Mouse (Mus musculus) forebrain, embryonic 10.5 days (tissue): Measurements from ENCODE around the gene Pi4k2a. TPM values are rescaled to one million over a fixed set of nuclear protein-coding genes. Genes with fewer than 3 reads are reported as not detected.

ENCODE experiments used
- DNase-seq: peaks from one replicate; pipeline ENCODE4 v3.0.0-alpha.2; 2017; ENCODE audit warnings: low spot score; ENCODE audit errors: extremely low spot score
- H3K27ac ChIP-seq: fragments of 300-500 bp; sonication (generic); 2 replicates; pipeline ENCODE4 v1.5.1; 2016; ENCODE audit warnings: mild to moderate bottlenecking
- H3K27me3 ChIP-seq: fragments of 300-500 bp; sonication (generic); 2 replicates; pipeline ENCODE4 v1.6.1; 2016; ENCODE audit warnings: mild to moderate bottlenecking; ENCODE audit not compliant: poor library complexity, severe bottlenecking
- H3K36me3 ChIP-seq: fragments of 300-500 bp; sonication (generic); replicated peaks from 2 replicates; pipeline ENCODE4 v1.6.1; 2016; ENCODE audit warnings: mild to moderate bottlenecking, moderate library complexity
- H3K4me1 ChIP-seq: fragments of 300-500 bp; sonication (generic); 2 replicates; pipeline ENCODE4 v1.6.1; 2016
- H3K4me3 ChIP-seq: fragments of 300-500 bp; sonication (generic); 2 replicates; pipeline ENCODE4 v1.5.1; 2016; ENCODE audit warnings: mild to moderate bottlenecking, moderate library complexity
- H3K9me3 ChIP-seq: fragments of 300-500 bp; sonication (generic); 2 replicates; pipeline ENCODE4 v1.6.1; 2016; ENCODE audit warnings: mild to moderate bottlenecking, moderate library complexity
- WGBS: fragments of 180-500 bp; shearing (Covaris S2); methylation state at CpG from one replicate; pipeline ENCODE4 v1.1.7; 2016; 5-methylcytosine and 5-hydroxymethylcytosine counted together
- polyA plus RNA-seq: library from polyadenylated mRNA; unstranded; fragments of >200 nt; fragmentation: Nextera tagmentation; extraction: Ambion mirVana; gene quantifications from 2 replicates; pipeline ENCODE4 v1.2.1, GENCODE M21; 2016

Pi4k2a gene
- 21.3 and 23.3 TPM in 2 replicates for polyA plus RNA-seq

DNA sequence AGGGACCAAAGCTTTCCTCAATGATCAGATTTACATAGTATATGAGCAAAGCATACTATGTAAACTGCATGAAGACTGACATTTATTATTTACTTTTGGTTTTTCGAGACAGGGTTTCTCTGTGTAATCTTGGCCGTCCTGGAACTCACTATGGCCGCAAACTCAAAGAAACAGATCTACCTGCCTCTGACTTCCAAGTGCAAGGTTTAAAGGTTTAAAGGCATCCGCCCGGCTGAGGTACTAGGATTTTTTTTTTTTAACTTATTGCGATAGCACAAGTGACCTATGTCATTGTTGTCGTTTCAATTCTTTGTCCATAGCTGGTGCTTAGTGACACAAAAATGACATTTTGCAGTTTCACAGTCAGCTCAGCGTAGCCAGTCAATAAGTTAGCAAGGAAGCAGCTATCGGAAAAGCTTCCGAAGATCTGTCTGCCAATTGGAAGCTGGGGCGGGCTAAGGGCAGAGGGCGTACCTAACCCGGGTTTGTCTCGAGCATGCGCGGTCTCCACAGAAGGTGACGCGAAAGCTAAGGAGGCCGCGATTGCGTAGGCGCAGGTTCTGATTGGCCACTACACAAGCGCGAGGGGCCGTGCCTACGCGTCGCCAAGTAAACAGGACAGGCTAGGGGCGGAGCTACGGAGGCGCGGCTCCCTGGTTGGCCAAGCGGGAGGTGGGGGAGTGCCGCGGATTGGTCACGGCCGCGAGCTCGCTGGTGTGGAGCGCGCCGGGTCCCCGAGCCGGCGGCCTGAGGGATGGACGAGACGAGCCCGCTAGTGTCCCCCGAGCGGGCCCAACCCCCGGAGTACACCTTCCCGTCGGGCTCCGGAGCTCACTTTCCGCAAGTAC is at the start of gene Pi4k2a:
TSS of gene Pi4k2a (plus strand) at position 723 of the 848 bp plus-strand sequence.
- peak within 1 kb of the TSS; percentile 76 for H3K4me3 ChIP-seq
- H3K27ac ChIP-seq, result peak within 1 kb of the TSS; percentile 91
- peaks cover 39% of the 10 kb centered on the region for H3K4me1 ChIP-seq
- H3K9me3 ChIP-seq, result no peaks in the 10 kb centered on the region
- WGBS, result 2% methylated on average over 55 of the region's 55 CpGs
- H3K36me3 ChIP-seq, result peaks cover 22% of the 10 kb centered on the region
- peak; percentile 98 for DNase-seq
- H3K27me3 ChIP-seq, result no peaks in the 10 kb centered on the region

DNA sequence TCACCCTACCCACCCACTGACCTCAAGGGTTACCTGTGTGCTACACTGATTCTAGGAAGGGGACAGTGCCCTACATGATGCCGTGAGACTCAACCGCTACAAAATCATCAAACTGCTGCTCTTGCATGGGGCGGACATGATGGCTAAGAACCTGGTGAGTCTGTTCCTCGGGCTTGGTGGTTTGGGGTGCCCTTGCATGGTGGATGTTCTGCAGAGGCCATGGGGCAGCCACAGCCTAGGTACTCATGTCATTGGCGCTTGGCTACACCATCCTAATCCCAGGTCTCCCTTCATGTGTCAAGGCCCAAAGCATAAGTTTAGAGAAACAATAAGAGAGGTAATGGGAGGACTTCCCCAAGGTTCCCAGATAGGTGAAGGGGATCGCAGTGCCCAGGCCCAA is 46.3 kb upstream of the Pi4k2a start:
- Histone ChIP-seq H3K4me1 (peaks cover 13% of the 10 kb centered on the region), H3K36me3 (no peaks in the 10 kb centered on the region), H3K27ac (no peak overlapping the region), H3K27me3 (peaks cover 25% of the 10 kb centered on the region; the same call in 1 of the 2 replicates), H3K9me3 (no peaks in the 10 kb centered on the region), H3K4me3 (no peak overlapping the region)
- DNase-seq, result no peak
- WGBS, result 92% methylated on average over 6 of the region's 6 CpGs

GRCm38 (mm10) chr19:42045269-42046102 is 44.8 kb upstream of the Pi4k2a start, which contains the start of gene Hoga1:
Hoga1 (plus strand) TSS chr19:42045610.
- Histone ChIP-seq H3K9me3 (no peaks in the 10 kb centered on the region), H3K27me3 (peaks cover 11% of the 10 kb centered on the region; the same call in 1 of the 2 replicates), H3K4me3 (peak within 1 kb of the TSS; percentile 49), H3K36me3 (no peaks in the 10 kb centered on the region), H3K4me1 (peaks cover 13% of the 10 kb centered on the region), H3K27ac (peak within 1 kb of the TSS; percentile 65)
- peak; percentile 83 for DNase-seq
- WGBS, result 29% methylated on average over 23 of the region's 23 CpGs

- H3K27ac ChIP-seq, result no peak overlapping the region
- no peak overlapping the region for H3K4me3 ChIP-seq
- peaks cover 6% of the 10 kb centered on the region; the same call in 1 of the 2 replicates for H3K27me3 ChIP-seq
- no peaks in the 10 kb centered on the region for H3K9me3 ChIP-seq
- no peaks in the 10 kb centered on the region for H3K36me3 ChIP-seq
- peaks cover 19% of the 10 kb centered on the region for H3K4me1 ChIP-seq
- WGBS, result 85% methylated on average over 1 of the region's 1 CpGs
- DNase-seq, result no peak
Observed at GRCm38 (mm10) chr19:42050251-42050650, 40.0 kb upstream of the Pi4k2a start.

DNA sequence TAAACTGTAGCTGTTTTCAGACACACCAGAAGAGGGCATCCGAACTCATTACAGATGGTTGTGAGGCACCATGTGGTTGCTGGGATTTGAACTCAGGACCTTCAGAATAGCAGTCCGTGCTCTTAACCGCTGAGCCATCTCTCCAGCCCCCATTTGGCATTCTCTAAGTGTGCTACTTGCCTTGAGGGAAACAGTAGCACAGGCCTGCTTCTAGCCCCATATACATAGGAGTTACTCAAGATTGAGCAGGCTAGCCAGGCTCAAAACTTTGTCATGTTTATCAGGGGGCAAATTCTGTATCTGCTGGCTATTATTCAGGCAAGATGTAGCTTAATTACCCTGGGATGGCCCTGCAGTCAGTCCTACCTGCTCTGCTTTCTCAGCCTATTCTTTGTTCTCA is 38.9 kb upstream of the Pi4k2a start:
- peaks cover 8% of the 10 kb centered on the region for H3K4me1 ChIP-seq
- 90% methylated on average over 3 of the region's 3 CpGs for WGBS
- DNase-seq, result no peak
- H3K9me3 ChIP-seq, result no peaks in the 10 kb centered on the region
- no peaks in the 10 kb centered on the region for H3K36me3 ChIP-seq
- H3K4me3 ChIP-seq, result no peak overlapping the region
- no peaks in the 10 kb centered on the region; the same call in 1 of the 2 replicates for H3K27me3 ChIP-seq
- H3K27ac ChIP-seq, result no peak overlapping the region

DNA sequence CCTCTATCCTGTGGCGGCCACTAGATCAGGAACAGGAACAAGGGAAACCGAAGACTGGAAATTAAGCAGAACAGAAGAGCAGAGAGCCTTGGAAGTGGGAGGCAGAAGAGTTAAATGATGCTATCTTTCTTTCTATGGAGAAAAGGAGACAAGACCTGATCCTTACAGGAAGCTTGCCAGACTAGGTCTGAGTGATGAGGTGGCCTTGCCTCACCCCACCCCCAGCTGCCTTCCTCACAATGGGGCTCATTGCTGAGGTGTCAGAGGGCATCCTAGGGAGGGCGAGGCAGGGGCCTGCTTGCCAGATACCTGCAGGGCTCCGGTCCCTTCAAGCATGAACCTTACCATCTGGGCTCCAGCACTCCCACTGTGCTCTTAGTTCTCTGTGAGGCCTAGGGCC is 38.3 kb upstream of the Pi4k2a start, which contains the start of gene 4933411K16Rik:
TSS of gene 4933411K16Rik (plus strand) at position 301 of the 400 bp plus-strand sequence.
- DNase-seq, result no peak
- Histone ChIP-seq H3K4me1 (peaks cover 6% of the 10 kb centered on the region), H3K27ac (no peak within 1 kb of the TSS), H3K27me3 (no peaks in the 10 kb centered on the region), H3K4me3 (no peak within 1 kb of the TSS), H3K9me3 (no peaks in the 10 kb centered on the region), H3K36me3 (no peaks in the 10 kb centered on the region)
- 71% methylated on average over 4 of the region's 4 CpGs for WGBS

- WGBS, result 88% methylated on average over 6 of the region's 6 CpGs
- no peak for DNase-seq
- Histone ChIP-seq H3K9me3 (no peaks in the 10 kb centered on the region), H3K36me3 (no peaks in the 10 kb centered on the region), H3K27me3 (no peaks in the 10 kb centered on the region), H3K4me3 (no peak overlapping the region), H3K4me1 (peaks cover 6% of the 10 kb centered on the region), H3K27ac (no peak overlapping the region)
Observed at GRCm38 (mm10) chr19:42054255-42054654, 36.0 kb upstream of the Pi4k2a start.

DNA sequence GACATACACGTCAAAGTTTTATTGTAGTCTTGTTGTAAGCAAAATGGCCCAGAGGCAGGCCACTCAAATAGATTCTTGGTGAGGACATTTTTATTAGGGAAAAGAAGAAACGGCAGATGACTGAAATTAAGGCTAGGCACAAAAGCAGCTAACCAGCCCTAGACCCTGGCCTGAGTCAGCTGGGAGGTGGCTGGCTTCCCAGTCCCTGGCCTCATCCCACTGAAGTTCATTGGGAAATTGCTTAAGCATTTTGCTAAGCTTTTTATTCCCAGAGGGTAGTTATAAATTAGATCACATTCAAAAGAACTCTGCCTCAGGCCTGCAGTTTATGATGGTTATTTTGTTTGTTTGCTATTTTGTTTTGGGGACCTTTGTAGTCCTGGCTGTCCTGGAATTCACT is 34.4 kb upstream of the Pi4k2a start:
- no peak for DNase-seq
- Histone ChIP-seq H3K27ac (no peak overlapping the region), H3K4me3 (no peak overlapping the region), H3K4me1 (peaks cover 6% of the 10 kb centered on the region), H3K9me3 (no peaks in the 10 kb centered on the region), H3K27me3 (no peaks in the 10 kb centered on the region), H3K36me3 (no peaks in the 10 kb centered on the region)
- WGBS, result 98% methylated on average over 2 of the region's 2 CpGs

DNA sequence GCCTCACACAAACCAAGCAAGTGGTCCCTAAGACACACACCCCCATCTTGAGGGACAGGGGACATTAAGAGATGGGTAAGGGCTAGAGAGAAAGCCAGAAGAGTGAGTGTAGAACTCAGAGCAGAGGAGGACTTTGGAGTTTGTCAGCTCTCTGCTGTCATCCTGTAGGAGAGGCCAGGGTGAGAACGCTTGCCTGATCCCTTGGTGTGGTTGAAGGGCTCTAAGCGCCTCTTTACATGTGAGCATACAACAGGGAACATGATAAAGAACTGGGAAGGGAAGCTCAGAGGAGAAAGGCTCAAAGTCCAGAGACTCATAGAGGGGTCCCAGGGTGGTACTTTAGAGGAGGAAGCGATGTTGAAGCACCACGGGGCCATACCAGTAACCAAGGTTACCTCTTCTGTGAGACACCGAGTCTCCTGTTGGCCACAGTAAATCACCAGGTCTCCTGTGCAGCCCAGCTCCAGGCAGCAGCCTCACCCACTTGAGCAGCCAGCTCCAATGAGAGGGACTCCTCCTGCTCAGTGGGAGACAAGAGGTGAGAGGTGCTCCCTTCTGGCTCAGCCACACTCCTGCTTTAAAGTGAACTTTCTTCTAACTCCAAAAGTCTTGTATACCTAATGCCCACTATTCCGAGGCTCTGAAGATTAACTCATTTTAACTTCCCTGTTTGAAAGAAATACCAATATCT is 33.4 kb upstream of the Pi4k2a start:
- Histone ChIP-seq H3K9me3 (no peaks in the 10 kb centered on the region), H3K36me3 (no peaks in the 10 kb centered on the region), H3K27me3 (no peaks in the 10 kb centered on the region), H3K4me1 (peaks cover 5% of the 10 kb centered on the region), H3K27ac (no peak overlapping the region), H3K4me3 (no peak overlapping the region)
- 93% methylated on average over 6 of the region's 6 CpGs for WGBS
- no peak for DNase-seq

DNA sequence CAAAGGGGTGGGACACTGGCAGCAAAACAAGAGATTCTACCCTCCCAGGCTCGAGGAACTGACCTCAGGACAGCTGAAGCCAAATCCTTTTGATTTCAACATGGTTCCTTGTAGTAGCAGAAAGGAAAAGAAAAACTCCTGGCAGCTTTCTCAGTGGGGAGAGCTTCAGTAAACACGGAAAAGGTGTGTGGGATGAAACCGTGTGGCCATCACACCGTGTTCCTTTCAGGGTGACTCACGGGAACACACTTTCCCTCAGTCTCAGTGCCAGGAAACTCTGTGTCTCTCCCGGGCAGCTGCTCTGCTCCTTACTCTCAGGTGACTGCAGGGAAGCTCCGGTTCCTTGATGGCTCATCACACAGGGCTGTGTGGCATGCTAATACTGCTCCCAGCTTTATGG is 31.8 kb upstream of the Pi4k2a start:
- H3K36me3 ChIP-seq, result no peaks in the 10 kb centered on the region
- no peaks in the 10 kb centered on the region for H3K27me3 ChIP-seq
- no peak for DNase-seq
- WGBS, result 80% methylated on average over 7 of the region's 7 CpGs
- H3K4me1 ChIP-seq, result no peaks in the 10 kb centered on the region
- H3K4me3 ChIP-seq, result no peak overlapping the region
- H3K27ac ChIP-seq, result no peak overlapping the region
- H3K9me3 ChIP-seq, result no peaks in the 10 kb centered on the region

DNA sequence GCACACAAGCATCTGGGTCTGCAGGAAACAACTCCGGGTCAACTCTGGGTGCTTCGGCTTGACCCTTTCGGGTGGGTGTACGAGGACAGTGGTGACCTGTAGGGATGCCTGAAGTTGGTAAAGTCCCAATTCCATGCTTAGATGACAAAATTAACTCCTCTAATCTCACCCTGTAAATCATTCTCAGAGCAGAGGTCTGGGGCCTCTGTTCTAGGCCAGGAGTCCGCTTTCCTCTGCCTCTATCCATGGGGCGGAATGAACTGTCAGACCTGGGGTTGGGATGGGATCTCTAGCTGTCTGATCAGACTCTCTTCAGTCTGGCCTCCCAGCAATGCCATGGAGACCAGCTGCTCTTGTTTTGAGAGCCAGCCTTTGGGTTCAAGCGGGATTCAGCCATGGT is 28.8 kb upstream of the Pi4k2a start:
- Histone ChIP-seq H3K4me1 (no peaks in the 10 kb centered on the region), H3K4me3 (no peak overlapping the region), H3K9me3 (no peaks in the 10 kb centered on the region), H3K27me3 (no peaks in the 10 kb centered on the region), H3K27ac (no peak overlapping the region), H3K36me3 (no peaks in the 10 kb centered on the region)
- WGBS, result 90% methylated on average over 7 of the region's 7 CpGs
- no peak for DNase-seq
